Mouse (Mus musculus): ENCODE results near the gene Myo9b. TPM values are rescaled to one million over a fixed set of nuclear protein-coding genes. Genes with fewer than 3 reads are reported as not detected.
"Not testable (repeated sequence)": the region's sequence is repeated elsewhere in the genome, so short reads cannot be mapped to it uniquely, and the experiment has no call there.

Gene Myo9b
- total RNA-seq, 2 experiments from 2014 or later, result 8.8 to 9.3 TPM

DNA sequence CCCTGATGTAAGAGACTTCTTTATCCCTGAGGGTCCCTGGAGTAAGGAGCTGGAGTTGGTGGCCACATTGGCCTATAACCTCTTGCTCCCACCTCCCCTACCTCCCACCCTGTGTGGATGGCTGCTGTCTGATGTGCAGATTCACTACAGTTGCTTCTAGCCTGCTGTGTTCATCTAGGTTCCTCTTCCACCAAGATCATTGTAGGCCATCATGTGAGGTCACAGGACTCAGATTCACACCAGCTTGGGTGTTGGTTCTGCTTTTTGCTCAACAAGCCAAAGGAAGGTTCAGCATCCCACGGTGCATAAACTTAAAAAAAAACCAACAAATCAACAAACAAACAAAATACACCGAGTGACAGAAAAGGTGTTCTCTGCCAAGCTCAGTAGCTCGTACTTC lies 21.4 kb downstream of the Myo9b start:
- intact Hi-C loops (cut with DNase I); DNase-seq: not testable (repeated sequence)

DNA sequence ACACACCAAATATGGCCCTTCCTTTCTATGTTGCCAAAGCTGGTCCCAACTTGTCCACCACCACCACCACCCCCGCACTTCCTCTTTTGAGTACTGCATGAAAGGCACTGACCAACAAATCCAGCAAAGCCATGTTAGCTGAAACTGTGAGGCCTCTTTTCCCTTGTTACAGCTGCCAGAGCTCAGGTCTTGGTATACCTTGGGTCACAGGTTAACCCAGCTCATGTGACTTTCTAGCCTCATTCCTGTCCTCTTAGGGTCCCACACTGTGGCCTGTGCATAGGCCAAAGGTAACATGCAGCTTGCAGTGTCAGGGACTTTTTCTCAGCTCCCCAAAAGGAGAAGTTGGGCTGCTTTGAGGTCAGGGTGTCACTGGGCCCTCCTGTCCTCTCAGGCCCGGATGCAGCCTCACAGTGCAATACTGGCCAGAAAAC lies 23.7 kb downstream of the Myo9b start:
- intact Hi-C loops (cut with DNase I), result no loop called here
- no peak for DNase-seq

GRCm38 (mm10) chr8:71296784-71297183 lies 24.3 kb downstream of the Myo9b start:
- intact Hi-C loops (cut with DNase I), result no loop called here
- DNase-seq, result no peak

GRCm38 (mm10) chr8:71297439-71297838 lies 24.9 kb downstream of the Myo9b start:
- intact Hi-C loops (cut with DNase I), result no loop called here
- no peak for DNase-seq

DNA sequence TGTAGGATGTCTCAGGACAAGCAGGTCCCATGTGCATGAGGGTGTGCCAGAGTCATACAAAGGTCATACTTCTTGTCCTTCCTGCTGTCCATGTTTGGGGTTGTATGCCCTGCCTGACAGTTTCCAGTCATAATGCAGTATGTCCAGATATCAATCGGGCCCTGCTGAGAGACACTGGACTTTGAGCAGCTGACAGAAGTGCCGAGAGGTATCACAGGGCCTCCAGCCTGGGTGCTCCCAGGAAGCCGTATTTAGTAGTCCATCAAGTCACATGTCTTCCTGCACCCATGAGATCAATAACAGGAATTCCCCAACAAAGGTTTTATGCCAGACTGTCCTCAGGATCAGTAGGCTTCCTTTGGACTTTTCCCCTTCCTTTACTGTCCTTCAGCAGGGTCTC lies 27.2 kb downstream of the Myo9b start:
- intact Hi-C loops (cut with DNase I), result no loop called here
- DNase-seq, result no peak

- intact Hi-C loops (cut with DNase I), result no loop called here
- no peak for DNase-seq
Observed at GRCm38 (mm10) chr8:71302788-71303187, 30.3 kb downstream of the Myo9b start.

DNA sequence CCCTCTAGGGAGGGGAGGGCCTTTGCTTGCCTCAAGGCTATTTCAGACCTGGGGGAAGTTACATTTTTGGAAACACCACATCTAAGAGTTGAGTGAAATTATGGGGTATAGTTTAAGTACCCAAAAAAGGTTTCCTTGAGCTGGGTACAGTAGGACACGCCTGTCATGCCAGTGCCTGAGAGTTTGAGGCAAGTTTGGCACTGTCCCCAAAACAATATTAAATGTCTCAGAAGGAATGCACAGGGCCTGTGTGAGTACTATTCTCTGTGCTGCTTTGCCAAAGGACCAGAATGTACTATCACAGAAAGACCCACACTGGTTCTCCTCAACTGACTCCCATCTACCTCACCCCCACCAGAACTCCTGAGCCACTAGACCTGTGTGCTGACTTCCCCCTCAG lies 31.1 kb downstream of the Myo9b start:
- no peak for DNase-seq
- intact Hi-C loops (cut with DNase I), result no loop called here

- no peak for DNase-seq
- intact Hi-C loops (cut with DNase I), result no loop called here
Observed at GRCm38 (mm10) chr8:71305988-71306387, 33.5 kb downstream of the Myo9b start.

- no peak for DNase-seq
- intact Hi-C loops (cut with DNase I), result no loop called here
Observed at GRCm38 (mm10) chr8:71307371-71307770, 34.9 kb downstream of the Myo9b start.

DNA sequence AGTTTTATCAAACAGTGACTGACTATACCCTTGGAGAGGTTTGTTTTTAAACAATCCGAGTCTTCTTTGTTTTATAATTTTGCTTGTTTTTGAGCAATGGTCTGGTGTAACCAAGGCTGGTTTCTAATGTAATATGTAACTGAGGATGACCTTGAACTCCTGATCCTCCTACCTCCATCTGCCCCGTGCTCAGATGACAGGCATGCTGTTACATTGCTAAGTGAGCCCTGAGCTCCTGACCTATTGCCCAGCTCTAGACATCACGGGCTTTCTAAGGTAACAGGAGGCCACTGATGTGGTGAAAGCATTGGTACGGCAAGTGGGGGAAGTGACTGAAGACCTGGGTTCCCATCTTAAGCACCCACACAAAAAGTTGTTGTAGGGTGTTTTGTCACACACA lies 35.4 kb downstream of the Myo9b start:
- intact Hi-C loops (cut with DNase I), result no loop called here
- no peak for DNase-seq

DNA sequence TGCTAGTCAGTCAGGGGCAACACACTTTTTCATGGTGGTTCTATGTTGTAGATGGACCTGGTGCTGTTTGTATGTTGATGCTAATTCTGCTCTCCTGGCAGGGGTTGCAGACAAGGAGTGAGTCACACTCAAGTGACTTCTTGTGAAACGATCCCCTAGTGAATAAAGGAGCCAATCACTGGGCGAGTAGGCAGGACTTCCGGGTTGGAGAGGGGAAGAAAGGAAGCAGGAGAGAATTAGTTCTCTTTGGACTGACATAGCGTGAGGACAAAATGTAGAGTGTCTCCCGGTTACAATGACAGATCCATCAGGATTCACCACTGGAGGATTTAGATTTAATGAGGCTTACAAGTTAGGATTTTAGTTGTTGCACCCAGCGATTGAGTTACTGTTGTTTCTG lies 37.9 kb downstream of the Myo9b start:
- intact Hi-C loops (cut with DNase I), result no loop called here
- DNase-seq, result peak in 1 of 2 experiments; percentile 44

GRCm38 (mm10) chr8:71312700-71313099 lies 40.2 kb downstream of the Myo9b start:
- peak; percentile 29 to 40 for DNase-seq
- intact Hi-C loops (cut with DNase I), result no loop called here

- intact Hi-C loops (cut with DNase I), result no loop called here
- no peak for DNase-seq
Observed at GRCm38 (mm10) chr8:71313951-71314350, 41.4 kb downstream of the Myo9b start.

- no peak for DNase-seq
- intact Hi-C loops (cut with DNase I), result no loop called here
Observed at GRCm38 (mm10) chr8:71315972-71316371, 43.5 kb downstream of the Myo9b start.

- no peak for DNase-seq
- intact Hi-C loops (cut with DNase I), result no loop called here
Observed at GRCm38 (mm10) chr8:71316486-71317031, 44.0 kb downstream of the Myo9b start.

DNA sequence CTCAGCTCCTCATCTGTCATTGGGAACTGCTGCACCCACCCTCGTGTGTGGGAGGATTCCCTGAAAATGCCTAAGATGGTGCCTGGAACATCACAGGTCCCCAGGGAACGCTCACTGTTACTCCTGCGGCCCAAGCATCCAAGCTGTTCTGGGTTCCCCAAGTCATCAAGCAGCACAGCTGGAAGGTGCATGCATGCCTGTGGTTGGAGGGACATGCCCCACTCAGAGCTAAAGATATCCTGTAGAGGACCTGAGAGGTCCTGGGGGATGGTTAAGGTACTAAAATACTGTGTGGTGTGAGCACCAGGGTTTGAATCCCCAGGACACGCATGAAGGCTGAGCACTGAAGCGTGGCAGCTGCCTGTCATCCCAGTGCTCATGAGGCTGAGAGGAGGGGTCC lies 46.1 kb downstream of the Myo9b start:
- DNase-seq; intact Hi-C loops (cut with DNase I): not testable (repeated sequence)

- intact Hi-C loops (cut with DNase I); DNase-seq: not testable (repeated sequence)
Observed at GRCm38 (mm10) chr8:71319760-71320159, 47.2 kb downstream of the Myo9b start.

DNA sequence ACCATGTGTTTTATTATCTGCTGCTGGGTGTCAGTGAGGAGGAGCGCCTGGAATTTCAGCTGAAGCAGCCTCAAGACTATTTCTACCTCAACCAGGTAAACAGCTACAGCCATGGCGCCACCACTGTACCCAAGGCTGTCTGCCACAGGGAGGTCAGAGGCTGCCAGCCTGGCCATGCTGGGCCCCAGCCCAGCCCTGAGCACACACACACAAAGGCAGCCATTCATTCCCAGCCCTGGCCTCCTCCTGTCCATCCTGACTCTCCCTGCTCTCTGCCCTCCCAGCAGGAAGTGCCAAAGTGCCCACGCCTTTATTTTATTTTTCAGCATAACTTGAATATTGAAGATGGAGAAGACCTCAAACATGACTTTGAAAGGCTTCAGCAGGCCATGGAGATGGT lies 50.4 kb downstream of the Myo9b start:
- intact Hi-C loops (cut with DNase I), result no loop called here
- no peak for DNase-seq

DNA sequence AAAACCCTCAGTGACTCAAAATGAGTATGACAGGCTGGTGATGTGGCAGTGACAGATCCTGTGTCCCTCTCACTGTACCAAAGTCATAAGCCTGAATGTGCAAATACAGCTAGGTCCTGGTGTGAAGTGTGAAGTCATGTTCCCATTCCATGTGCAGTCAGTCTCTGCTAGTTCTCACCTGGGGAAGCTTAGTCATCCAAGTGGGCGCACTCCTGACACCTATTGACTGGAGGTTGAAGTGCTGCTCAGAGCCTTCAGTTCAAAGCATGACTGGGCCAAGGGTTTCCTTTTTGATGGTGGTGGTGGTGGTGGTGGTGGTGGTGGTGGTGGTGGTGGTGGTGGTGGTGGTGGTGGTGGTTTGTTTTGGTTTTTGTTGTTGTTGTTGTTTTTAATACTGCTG lies 52.3 kb downstream of the Myo9b start:
- DNase-seq, result no peak
- intact Hi-C loops (cut with DNase I), result no loop called here

GRCm38 (mm10) chr8:71337834-71338233 lies 65.3 kb downstream of the Myo9b start:
- intact Hi-C loops (cut with DNase I), result loop anchor here (5.0 kb wide), 1 partner anchor 69 kb away; the partner anchor contains the start of gene Ankle1
- DNase-seq, result not testable (repeated sequence)

- intact Hi-C loops (cut with DNase I), result no loop called here
- DNase-seq, result no peak
Observed at GRCm38 (mm10) chr8:71340625-71341024, 68.1 kb downstream of the Myo9b start.

DNA sequence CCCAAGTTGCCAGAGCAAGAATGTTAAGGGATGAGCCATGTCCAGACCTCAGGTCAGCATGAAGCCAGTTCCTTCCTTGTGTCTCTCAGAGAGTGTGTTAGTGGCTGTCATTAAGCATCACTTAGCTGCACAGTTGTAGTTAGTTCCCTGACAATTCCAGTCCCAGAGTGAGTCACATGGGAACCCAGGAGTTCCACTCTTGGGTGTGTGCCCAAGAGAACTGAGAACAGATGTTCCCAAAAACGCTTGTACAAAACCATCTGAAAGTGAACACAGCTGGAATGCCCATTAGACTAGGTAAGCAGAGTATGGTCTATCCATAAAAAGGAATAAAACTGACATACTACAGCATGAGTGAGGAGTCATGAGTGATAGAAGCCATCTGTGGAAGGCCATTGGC lies 74.1 kb downstream of the Myo9b start:
- DNase-seq, result no peak
- intact Hi-C loops (cut with DNase I), result no loop called here

- DNase-seq, result no peak
- intact Hi-C loops (cut with DNase I), result no loop called here
Observed at GRCm38 (mm10) chr8:71351117-71351516, 78.6 kb downstream of the Myo9b start.

Data from gastrocnemius, postnatal 36 days (tissue).